Mouse (Mus musculus): Measurements from ENCODE around the gene Ccl27a.

- no peak for TF ChIP-seq CTCF (IDR thresholded peaks at IDR 0.05; ENCODE audit: control insufficient read depth, insufficient read depth, low read length)
- TF ChIP-seq POLR2A (IDR thresholded peaks at IDR 0.05; ENCODE audit: borderline replicate concordance, control insufficient read depth, low read depth, low read length), result no peak
Observed at GRCm38 (mm10) chr4:41759206-41759605, 14.8 kb downstream of the Ccl27a start.
